ENCODE assay signal across 16 mouse cellular contexts in the genomic region with DNA sequence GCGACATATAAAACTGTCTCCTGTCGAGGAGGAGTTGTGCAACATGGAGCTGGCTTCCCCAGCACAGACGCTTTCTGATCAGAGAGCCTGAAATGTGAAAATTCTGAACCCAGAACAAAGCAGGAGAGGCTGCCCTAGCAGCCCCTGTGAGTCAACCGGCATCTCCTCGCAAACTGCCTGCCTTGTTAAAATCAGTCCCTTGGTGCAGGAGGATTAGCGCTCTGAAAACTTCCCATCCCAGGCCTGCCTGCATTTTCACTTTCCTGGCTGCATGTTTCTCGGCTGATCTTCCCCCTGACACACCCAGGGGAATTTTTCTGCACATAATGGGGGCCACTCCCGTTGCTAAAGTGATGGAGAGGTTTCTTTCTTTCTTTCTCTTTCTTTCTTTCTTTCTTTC.
A peak's percentile ranks its signal among the peaks of the same experiment; 100 is the strongest.
DNase-seq lines count a peak whose midpoint lies in the region; ATAC-seq lines count a peak whose summit lies in the region.
"Had no signal": no experiment of that assay in that cellular context is flagged by ENCODE, and none has a peak within 500 bp of the region (broad histone marks: within the 10 kb centered on the region; RNA-seq: fewer than 3 reads in every experiment).

No protein-coding gene starts in this region.

- peaks cover 25% of the 10 kb centered on the region for H3K4me1 ChIP-seq in midbrain, embryonic 10.5 days
- H3K4me1 ChIP-seq in midbrain, embryonic 16.5 days (ENCODE audit: control insufficient read depth, insufficient read depth, low read length): peaks cover 9% of the 10 kb centered on the region; the same call in 1 of the 2 replicates
- no peaks in the 10 kb centered on the region for H3K4me1 ChIP-seq in embryonic facial prominence, embryonic 11.5 days (ENCODE audit: control insufficient read depth, insufficient read depth, low read length)
- peaks cover 14% of the 10 kb centered on the region for H3K4me1 ChIP-seq in forebrain, embryonic 14.5 days (ENCODE audit: control insufficient read depth, insufficient read depth, low read length)
- H3K4me1 ChIP-seq in stomach, embryonic 16.5 days (ENCODE audit: control insufficient read depth, insufficient read depth, low read length): peaks cover 45% of the 10 kb centered on the region

- 25% methylated on average over 8 of the region's 8 CpGs for WGBS in midbrain, embryonic 10.5 days
- WGBS in midbrain, embryonic 16.5 days: 19% methylated on average over 8 of the region's 8 CpGs
- WGBS in embryonic facial prominence, embryonic 11.5 days: 25% methylated on average over 8 of the region's 8 CpGs
- 14% methylated on average over 8 of the region's 8 CpGs for WGBS in forebrain, embryonic 14.5 days
- 32% methylated on average over 8 of the region's 8 CpGs for WGBS in stomach, embryonic 16.5 days

- no peaks in the 10 kb centered on the region for H3K9me3 ChIP-seq in midbrain, embryonic 10.5 days (replicated peaks)
- no peaks in the 10 kb centered on the region for H3K9me3 ChIP-seq in midbrain, embryonic 16.5 days (replicated peaks; ENCODE audit: control insufficient read depth, low read length, poor library complexity, severe bottlenecking)
- H3K9me3 ChIP-seq in embryonic facial prominence, embryonic 11.5 days (replicated peaks; ENCODE audit: control insufficient read depth, low read length): no peaks in the 10 kb centered on the region
- H3K9me3 ChIP-seq in forebrain, embryonic 14.5 days (replicated peaks; ENCODE audit: control insufficient read depth, low read length): no peaks in the 10 kb centered on the region
- H3K9me3 ChIP-seq in stomach, embryonic 16.5 days (replicated peaks; ENCODE audit: control insufficient read depth, low read length): no peaks in the 10 kb centered on the region
- H3K9me3 ChIP-seq: lung, embryonic 15.5 days had no signal

- H3K36me3 ChIP-seq in midbrain, embryonic 10.5 days: no peaks in the 10 kb centered on the region
- no peaks in the 10 kb centered on the region for H3K36me3 ChIP-seq in midbrain, embryonic 16.5 days (ENCODE audit: control insufficient read depth, insufficient read depth, low read length)
- no peaks in the 10 kb centered on the region for H3K36me3 ChIP-seq in embryonic facial prominence, embryonic 11.5 days (replicated peaks; ENCODE audit: control insufficient read depth, insufficient read depth, low read depth, low read length)
- H3K36me3 ChIP-seq in forebrain, embryonic 14.5 days (ENCODE audit: control insufficient read depth, insufficient read depth, low read length): no peaks in the 10 kb centered on the region
- no peaks in the 10 kb centered on the region for H3K36me3 ChIP-seq in stomach, embryonic 16.5 days (ENCODE audit: control insufficient read depth, insufficient read depth, low read length)
- H3K36me3 ChIP-seq: lung, embryonic 15.5 days had no signal

- DNase-seq in midbrain, embryonic 10.5 days (ENCODE audit: low spot score): no peak
- peak; percentile 27 for DNase-seq in embryonic facial prominence, embryonic 11.5 days (ENCODE audit: low spot score)
- peak; percentile 30 for DNase-seq in forebrain, embryonic 14.5 days (ENCODE audit: low spot score)
- DNase-seq in cerebellum, adult 11 months: no peak
- DNase-seq in left cerebral cortex, postnatal 4 days: no peak
- DNase-seq: adrenal gland, adult 8-10 months; heart, adult 2 months; heart, postnatal 10 days; liver had no signal

- H3K27ac ChIP-seq in midbrain, embryonic 10.5 days (replicated peaks): peak overlapping the region; percentile 69
- no peak overlapping the region for H3K27ac ChIP-seq in midbrain, embryonic 16.5 days (ENCODE audit: low read length)
- no peak overlapping the region; the same call in 1 of the 2 replicates for H3K27ac ChIP-seq in embryonic facial prominence, embryonic 11.5 days (replicated peaks; ENCODE audit: low read depth, low read length)
- H3K27ac ChIP-seq in forebrain, embryonic 14.5 days (ENCODE audit: low read depth, low read length): peak overlapping the region; percentile 39; the same call in 1 of the 2 replicates
- H3K27ac ChIP-seq in stomach, embryonic 16.5 days (ENCODE audit: low read length): peak overlapping the region; percentile 95
- H3K27ac ChIP-seq: heart, adult 2 months; kidney, postnatal 0 days; lung, embryonic 15.5 days had no signal

- no peak overlapping the region for H3K4me2 ChIP-seq in midbrain, embryonic 16.5 days (ENCODE audit: low read length)
- no peak overlapping the region for H3K4me2 ChIP-seq in embryonic facial prominence, embryonic 11.5 days (ENCODE audit: low read depth, low read length)
- H3K4me2 ChIP-seq in forebrain, embryonic 14.5 days (ENCODE audit: low read length): no peak overlapping the region
- no peak overlapping the region for H3K4me2 ChIP-seq in stomach, embryonic 16.5 days (ENCODE audit: low read depth, low read length)
- H3K4me2 ChIP-seq: lung, embryonic 15.5 days had no signal

- H3K27me3 ChIP-seq in midbrain, embryonic 10.5 days (ENCODE audit: low read depth, poor library complexity, severe bottlenecking): peaks cover 33% of the 10 kb centered on the region
- H3K27me3 ChIP-seq in midbrain, embryonic 16.5 days (ENCODE audit: control insufficient read depth, insufficient read depth, low read depth, low read length): no peaks in the 10 kb centered on the region
- no peaks in the 10 kb centered on the region for H3K27me3 ChIP-seq in embryonic facial prominence, embryonic 11.5 days (ENCODE audit: control insufficient read depth, insufficient read depth, low read length)
- no peaks in the 10 kb centered on the region for H3K27me3 ChIP-seq in forebrain, embryonic 14.5 days (replicated peaks; ENCODE audit: control insufficient read depth, insufficient read depth, low read length)
- no peaks in the 10 kb centered on the region for H3K27me3 ChIP-seq in stomach, embryonic 16.5 days (ENCODE audit: control insufficient read depth, insufficient read depth, low read length)

- intact Hi-C loops in left cerebral cortex, postnatal 4 days (cut with DNase I): no loop called here

- no peak overlapping the region for H3K9ac ChIP-seq in midbrain, embryonic 16.5 days (ENCODE audit: low read depth, low read length)
- H3K9ac ChIP-seq in embryonic facial prominence, embryonic 11.5 days (replicated peaks; ENCODE audit: low read length): peak overlapping the region; percentile 14; the same call in 1 of the 2 replicates
- H3K9ac ChIP-seq in forebrain, embryonic 14.5 days (ENCODE audit: low read length): peak overlapping the region; percentile 41; the same call in 1 of the 2 replicates
- H3K9ac ChIP-seq in stomach, embryonic 16.5 days (ENCODE audit: low read length): peak overlapping the region; percentile 62
- H3K9ac ChIP-seq: lung, embryonic 15.5 days had no signal

- no peak overlapping the region for H3K4me3 ChIP-seq in midbrain, embryonic 10.5 days
- no peak overlapping the region for H3K4me3 ChIP-seq in midbrain, embryonic 16.5 days (ENCODE audit: low read depth, low read length)
- no peak overlapping the region for H3K4me3 ChIP-seq in embryonic facial prominence, embryonic 11.5 days (ENCODE audit: low read depth, low read length)
- H3K4me3 ChIP-seq in forebrain, embryonic 14.5 days (ENCODE audit: low read depth, low read length): no peak overlapping the region
- H3K4me3 ChIP-seq in stomach, embryonic 16.5 days (replicated peaks; ENCODE audit: low read length): no peak overlapping the region
- H3K4me3 ChIP-seq: erythroblast, embryonic 14.5 days; heart, adult 2 months; lung, embryonic 15.5 days; megakaryocyte, embryonic 14.5 days had no signal

- no peak for ATAC-seq in midbrain, embryonic 16.5 days
- no peak for ATAC-seq in embryonic facial prominence, embryonic 11.5 days (replicated peaks; ENCODE audit: insufficient number of reproducible peaks, low FRiP score, low TSS enrichment, low read depth)
- no peak for ATAC-seq in forebrain, embryonic 14.5 days
- ATAC-seq in stomach, embryonic 16.5 days (ENCODE audit: insufficient read depth, low FRiP score): no peak
- ATAC-seq: inflammation-experienced regulatory T-cells, adult 6 months had no signal

Comparison
In these comparisons a context has a peak if more than half of its experiments do, and no peak if none do; other contexts are left out.
1. H3K27ac ChIP-seq: peak in midbrain, embryonic 10.5 days (single experiment), forebrain, embryonic 14.5 days (single experiment) and stomach, embryonic 16.5 days (single experiment); none in midbrain, embryonic 16.5 days (single experiment) and embryonic facial prominence, embryonic 11.5 days (single experiment).
2. DNase-seq: peak in embryonic facial prominence, embryonic 11.5 days (single experiment) and forebrain, embryonic 14.5 days (single experiment); none in midbrain, embryonic 10.5 days (single experiment), cerebellum, adult 11 months (single experiment) and left cerebral cortex, postnatal 4 days (single experiment).